Mouse (Mus musculus) sigmoid colon, adult 10 weeks (tissue): ENCODE data around the gene Gm11099. TPM values are rescaled to one million over a fixed set of nuclear protein-coding genes. Genes with fewer than 3 reads are reported as not detected.

Experiments used
- polyA plus RNA-seq: library from polyadenylated mRNA; stranded (reverse); fragments of 350-450 nt; fragmentation: Illumina TruSeq; extraction: RNeasy Lipid Tissue Mini Kit (QIAGEN cat#74804); gene quantifications from one replicate; pipeline ENCODE4 v1.2.3, GENCODE M21; 2014; ENCODE audit warnings: low read depth, low replicate concordance

Gene Gm11099
- not detected for polyA plus RNA-seq

DNA sequence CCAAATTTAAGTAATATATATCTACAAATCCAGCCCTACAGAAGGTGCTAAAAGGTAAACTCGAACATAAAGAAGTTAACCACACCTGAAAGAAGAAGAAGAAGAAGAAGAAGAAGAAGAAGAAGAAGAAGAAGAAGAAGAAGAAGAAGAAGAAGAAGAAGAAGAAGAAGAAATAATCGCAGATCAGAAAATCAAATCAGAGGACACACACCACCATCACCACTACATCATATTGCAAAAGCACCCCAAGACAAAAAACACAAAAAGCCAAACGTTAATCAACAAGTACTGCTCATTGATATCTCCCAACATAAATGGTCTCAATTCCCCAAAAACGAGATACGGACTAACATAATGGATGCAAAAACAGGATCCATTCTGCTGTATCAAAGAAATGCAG lies at the start of gene Gm11099:
Gene Gm11099, plus strand, starts transcription at position 301 of the 400 bp plus-strand sequence.

